Mouse (Mus musculus) MEL (cell line): ENCODE data around the gene Prps1l3. TPM values are rescaled to one million over a fixed set of nuclear protein-coding genes. Genes with fewer than 3 reads are reported as not detected.
"Not testable (repeated sequence)": the region's sequence is repeated elsewhere in the genome, so short reads cannot be mapped to it uniquely, and the experiment has no call there.

Experiments used
- DNase-seq: peaks from one replicate; pipeline ENCODE4 v3.0.0; 2011; ENCODE audit warnings: low read depth, low spot score
- H3K27ac ChIP-seq: 2 replicates; pipeline ENCODE4 v1.5.1; 2012; ENCODE audit warnings: low read depth, mild to moderate bottlenecking, control low read depth, low read length, moderate library complexity; ENCODE audit not compliant: control insufficient read depth
- H3K27me3 ChIP-seq, 2 experiments: fragments of 150-350 bp in 1 of 2; sonication (generic) in 1 of 2; 2 replicates each; pipeline ENCODE4 v1.6.1; 2012; ENCODE audit warnings: low read length in 2 of 2, mild to moderate bottlenecking in 2 of 2, improper control_type of control experiment in 1 of 2, moderate library complexity in 1 of 2; ENCODE audit not compliant: insufficient read depth in 2 of 2, control insufficient read depth in 1 of 2
- H3K36me3 ChIP-seq, 2 experiments: 2 replicates each; pipeline ENCODE4 v1.6.1; 2012 to 2014; ENCODE audit warnings: low read length in 2 of 2, improper control_type of control experiment in 1 of 2, inconsistent platforms in 1 of 2, mild to moderate bottlenecking in 1 of 2; ENCODE audit not compliant: insufficient read depth in 2 of 2, control insufficient read depth in 1 of 2
- H3K4me1 ChIP-seq, 2 experiments: fragments of 150-350 bp in 1 of 2; sonication (generic) in 1 of 2; 2 replicates each; pipeline ENCODE4 v1.6.1; 2012; ENCODE audit warnings: low read length in 2 of 2, improper control_type of control experiment in 1 of 2, mild to moderate bottlenecking in 1 of 2; ENCODE audit not compliant: insufficient read depth in 2 of 2, control insufficient read depth in 1 of 2
- H3K4me3 ChIP-seq, 2 experiments: fragments of 150-350 bp in 1 of 2; sonication (generic) in 1 of 2; 2 replicates each; pipeline ENCODE4 v1.5.1; 2012; ENCODE audit warnings: low read depth in 2 of 2, low read length in 2 of 2, mild to moderate bottlenecking in 2 of 2, moderate library complexity in 2 of 2, control low read depth in 1 of 2, improper control_type of control experiment in 1 of 2; ENCODE audit not compliant: control insufficient read depth in 1 of 2, insufficient read depth in 1 of 2
- H3K79me2 ChIP-seq: 2 replicates; pipeline ENCODE4 v1.6.1; 2012; ENCODE audit warnings: mild to moderate bottlenecking, low read length, moderate library complexity; ENCODE audit not compliant: control insufficient read depth, poor library complexity, insufficient read depth
- H3K9ac ChIP-seq: 2 replicates; pipeline ENCODE4 v1.6.1; 2012; ENCODE audit warnings: low read depth, mild to moderate bottlenecking, control low read depth, low read length, moderate library complexity; ENCODE audit not compliant: control insufficient read depth, poor library complexity, severe bottlenecking
- H3K9me3 ChIP-seq: fragments of 150-350 bp; sonication (generic); replicated peaks from 2 replicates; pipeline ENCODE4 v1.6.1; 2012; ENCODE audit warnings: mild to moderate bottlenecking, low read length, improper control_type of control experiment, moderate library complexity; ENCODE audit not compliant: insufficient read depth
- BHLHE40 ChIP-seq: IDR thresholded peaks from 2 replicates; pipeline ENCODE4 v1.6.1; 2012; ENCODE audit warnings: low read depth, mild to moderate bottlenecking, inconsistent platforms, low read length, improper control_type of control experiment, borderline replicate concordance
- CTCF ChIP-seq, 3 experiments: IDR thresholded peaks in 2 of 3; conservative IDR thresholded peaks in 1 of 3; 2 replicates each; pipeline ENCODE4 v1.5.1; 2011 to 2012; ENCODE audit warnings: low read length in 3 of 3, low read depth in 2 of 3, mild to moderate bottlenecking in 2 of 3, improper control_type of control experiment in 1 of 3, inconsistent platforms in 1 of 3, mixed read lengths in 1 of 3, moderate library complexity in 1 of 3; ENCODE audit not compliant: control insufficient read depth in 1 of 3, insufficient read depth in 1 of 3, poor library complexity in 1 of 3, severe bottlenecking in 1 of 3
- E2F4 ChIP-seq: IDR thresholded peaks from 2 replicates; pipeline ENCODE4 v1.6.1; 2011; ENCODE audit warnings: low read depth, low read length, improper control_type of control experiment, borderline replicate concordance
- EP300 ChIP-seq, 2 experiments: IDR thresholded peaks; 2 replicates each; pipeline ENCODE4 v1.6.1; 2011; ENCODE audit warnings: improper control_type of control experiment in 2 of 2, low read length in 2 of 2, low read depth in 1 of 2, mild to moderate bottlenecking in 1 of 2
- GATA1 ChIP-seq: IDR thresholded peaks from 2 replicates; pipeline ENCODE4 v1.6.1; 2011; ENCODE audit warnings: low read depth, low read length, improper control_type of control experiment
- HCFC1 ChIP-seq: IDR thresholded peaks from 2 replicates; pipeline ENCODE4 v1.6.1; 2012; ENCODE audit warnings: low read depth, mild to moderate bottlenecking, inconsistent platforms, low read length, improper control_type of control experiment, moderate library complexity
- KAT2A ChIP-seq: conservative IDR thresholded peaks from 2 replicates; pipeline ENCODE4 v1.6.1; 2012; ENCODE audit warnings: low read depth, low read length, improper control_type of control experiment, inconsistent platforms
- MYB ChIP-seq: IDR thresholded peaks from 2 replicates; pipeline ENCODE4 v1.6.1; 2011; ENCODE audit warnings: mild to moderate bottlenecking, low read depth, low read length, improper control_type of control experiment
- POLR2AphosphoS2 ChIP-seq: IDR thresholded peaks from 2 replicates; pipeline ENCODE4 v1.6.1; 2011; ENCODE audit warnings: low read length, improper control_type of control experiment
- POLR2AphosphoS5 ChIP-seq: IDR thresholded peaks from 2 replicates; pipeline ENCODE4 v1.6.1; 2012; ENCODE audit warnings: low read depth, borderline replicate concordance, mild to moderate bottlenecking, inconsistent platforms, low read length, moderate library complexity, mixed read lengths
- RCOR1 ChIP-seq: IDR thresholded peaks from 2 replicates; pipeline ENCODE4 v1.6.1; 2012; ENCODE audit warnings: low read depth, mild to moderate bottlenecking, inconsistent platforms, low read length, improper control_type of control experiment
- SIN3A ChIP-seq: IDR thresholded peaks from 2 replicates; pipeline ENCODE4 v1.6.1; 2012; ENCODE audit warnings: low read length, improper control_type of control experiment, inconsistent platforms
- TAL1 ChIP-seq: IDR thresholded peaks from 2 replicates; pipeline ENCODE4 v1.6.1; 2012; ENCODE audit warnings: mild to moderate bottlenecking, inconsistent platforms, low read length, moderate library complexity, mixed read lengths
- TCF12 ChIP-seq: IDR thresholded peaks from 2 replicates; pipeline ENCODE4 v1.6.1; 2014; ENCODE audit warnings: low read depth, mild to moderate bottlenecking, inconsistent platforms, low read length, improper control_type of control experiment, moderate library complexity
- UBTF ChIP-seq: IDR thresholded peaks from 2 replicates; pipeline ENCODE4 v1.6.1; 2012; ENCODE audit warnings: low read depth, mild to moderate bottlenecking, inconsistent platforms, low read length, improper control_type of control experiment, moderate library complexity, borderline replicate concordance; ENCODE audit not compliant: insufficient read depth
- USF1 ChIP-seq: IDR thresholded peaks from 2 replicates; pipeline ENCODE4 v1.6.1; 2014; ENCODE audit warnings: low read depth, mild to moderate bottlenecking, inconsistent platforms, low read length, improper control_type of control experiment, moderate library complexity
- USF2 ChIP-seq, 2 experiments: IDR thresholded peaks; 2 replicates each; pipeline ENCODE4 v1.6.1; 2011 to 2012; ENCODE audit warnings: improper control_type of control experiment in 2 of 2, low read length in 2 of 2, borderline replicate concordance in 1 of 2, inconsistent platforms in 1 of 2, low read depth in 1 of 2, mild to moderate bottlenecking in 1 of 2; ENCODE audit not compliant: insufficient read depth in 1 of 2
- ZMIZ1 ChIP-seq: IDR thresholded peaks from 2 replicates; pipeline ENCODE4 v1.6.1; 2012; ENCODE audit warnings: low read depth, mild to moderate bottlenecking, inconsistent platforms, low read length, improper control_type of control experiment, moderate library complexity
- polyA plus RNA-seq, 2 experiments: library from polyadenylated mRNA; stranded (reverse) in 1 of 2; unstranded in 1 of 2; fragments of >175 nt in 1 of 2; fragments of >200 nt in 1 of 2; gene quantifications; 2 replicates each; pipeline versions ENCODE4 v1.2.1 to v1.2.4; 2012; ENCODE audit warnings: low replicate concordance in 2 of 2, low read depth in 1 of 2; ENCODE audit not compliant: insufficient read length in 2 of 2, insufficient read depth in 1 of 2, missing spikeins in 1 of 2
- total RNA-seq: library from RNA; depleted of rRNA; stranded (reverse); fragments of 300-350 nt; gene quantifications from 2 replicates; pipeline ENCODE4 v1.2.3, GENCODE M21; 2012

Gene Prps1l3
- total and polyA plus RNA-seq, 3 experiments, result 52.6 to 81.2 TPM; not detected in 1

DNA sequence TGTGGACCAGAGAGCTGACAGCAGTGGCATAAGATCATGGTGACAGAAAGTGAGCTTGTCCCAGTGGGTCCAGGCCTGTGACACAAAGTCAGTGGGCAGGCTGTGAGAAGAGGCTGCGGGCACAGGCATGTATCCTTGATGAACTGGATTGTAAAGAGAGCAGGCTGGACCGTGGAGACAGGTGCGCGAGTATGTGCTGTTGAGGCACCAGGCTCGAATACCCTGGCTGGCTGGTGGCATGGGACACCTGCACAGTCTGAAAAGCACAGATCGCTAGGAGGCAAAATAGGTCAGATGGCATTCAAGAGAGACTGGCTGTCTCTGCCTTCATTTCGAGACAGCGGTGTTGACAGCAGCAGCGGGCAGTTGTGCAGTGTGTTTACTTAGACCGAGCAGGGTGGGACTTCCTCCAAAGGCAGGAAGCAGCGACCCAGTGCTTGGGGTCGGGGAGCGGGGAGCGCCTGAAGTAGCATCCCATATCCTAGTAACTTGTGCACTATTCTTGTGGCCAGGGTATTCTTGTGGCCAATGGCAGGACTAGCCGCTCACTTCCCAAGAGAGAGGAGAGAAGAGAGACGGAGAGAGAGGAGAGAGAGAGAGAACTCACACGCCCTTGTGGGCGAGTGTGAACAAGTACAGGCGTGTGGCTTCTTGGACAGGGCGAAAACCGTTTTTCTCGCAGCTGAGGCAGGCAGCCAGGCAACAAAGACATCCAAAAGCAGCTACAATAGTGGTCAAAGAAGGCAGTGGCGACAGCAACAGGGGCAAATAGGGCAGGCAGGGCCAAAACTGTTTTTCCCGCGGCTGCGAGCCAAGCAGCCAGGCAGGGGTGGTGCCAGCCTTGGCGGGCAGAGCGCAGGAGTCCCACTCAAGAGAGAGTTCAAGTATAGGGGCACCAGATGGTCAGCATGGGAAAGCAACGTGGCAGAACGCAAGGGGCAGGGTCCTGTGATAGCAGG is 18.6 kb upstream of the Prps1l3 start (continued):
- TF ChIP-seq GATA1, result no peak
- TF ChIP-seq, all 39 proteins: peak for 0

GRCm38 (mm10) chr12:57212463-57212862 is 17.7 kb upstream of the Prps1l3 start:
- H3K79me2 ChIP-seq, H3K4me1 ChIP-seq, H3K4me3 ChIP-seq, H3K9me3 ChIP-seq, DNase-seq, H3K27ac ChIP-seq, H3K36me3 ChIP-seq, H3K9ac ChIP-seq, H3K27me3 ChIP-seq: not testable (repeated sequence)

DNA sequence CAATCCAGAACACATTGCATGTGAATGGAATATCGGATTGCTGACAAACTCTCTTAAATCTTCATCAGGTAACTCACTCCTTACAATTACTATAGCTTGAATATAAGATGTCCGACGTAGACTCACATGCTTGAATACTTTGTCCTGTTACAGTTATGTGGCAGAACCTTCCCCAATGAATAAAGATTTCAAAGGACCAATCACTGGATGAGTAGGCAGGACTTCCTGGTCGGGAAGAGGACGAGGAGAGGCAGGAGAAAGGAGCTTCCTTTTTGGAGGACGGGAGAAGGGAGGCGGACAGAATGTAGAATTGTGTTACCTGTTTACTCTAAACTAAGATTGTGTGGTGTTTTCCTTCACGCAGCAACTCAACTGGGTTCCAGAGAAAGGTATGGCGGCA is 3.8 kb upstream of the Prps1l3 start:
- DNase-seq, result no peak
- Histone ChIP-seq H3K79me2 (peaks cover 13% of the 10 kb centered on the region), H3K4me3 (no peak overlapping the region), H3K4me1 (peaks cover 6 to 9% of the 10 kb centered on the region in 2 experiments), H3K27me3 (no peaks in the 10 kb centered on the region), H3K9ac (no peak overlapping the region), H3K27ac (no peak overlapping the region), H3K9me3 (no peaks in the 10 kb centered on the region), H3K36me3 (peaks cover 0 to 4% of the 10 kb centered on the region in 2 experiments; a peak in 2 of 4 replicates)
- TF ChIP-seq CTCF (IDR thresholded peaks at IDR 0.05 in 2 of 3, conservative IDR thresholded peaks at IDR 0.05 in 1 of 3; ENCODE audit: control insufficient read depth in 1 of 3, insufficient read depth in 1 of 3, low read depth in 2 of 3, low read length in 3 of 3, poor library complexity in 1 of 3, severe bottlenecking in 1 of 3) (no peak), UBTF (no peak), KAT2A (no peak), POLR2AphosphoS5 (no peak), RCOR1 (no peak), POLR2AphosphoS2 (no peak), SIN3A (no peak), MYB (no peak), HCFC1 (no peak), ZMIZ1 (no peak), EP300 (IDR thresholded peaks at IDR 0.05; ENCODE audit: low read depth in 1 of 2, low read length in 2 of 2) (no peak), TCF12 (no peak), E2F4 (no peak), USF2 (IDR thresholded peaks at IDR 0.05; ENCODE audit: borderline replicate concordance in 1 of 2, insufficient read depth in 1 of 2, low read depth in 1 of 2, low read length in 2 of 2) (no peak), USF1 (no peak), TAL1 (no peak), BHLHE40 (no peak)
- TF ChIP-seq, all 39 proteins: peak for 0
